Mouse (Mus musculus) midbrain, embryonic 13.5 days (tissue): ENCODE results near the gene Fbxl4. TPM values are rescaled to one million over a fixed set of nuclear protein-coding genes. Genes with fewer than 3 reads are reported as not detected.

Source experiments
- ATAC-seq: fragments of 200-750 bp; cut with Nextera tagmentation; 2 replicates; pipeline ENCODE4 v1.8.0; 2017; ENCODE audit warnings: mild to moderate bottlenecking, moderate TSS enrichment, moderate library complexity
- H3K27ac ChIP-seq: fragments of 300-500 bp; sonication (generic); 2 replicates; pipeline ENCODE4 v1.5.1; 2015; ENCODE audit warnings: inconsistent platforms, mild to moderate bottlenecking, moderate library complexity
- H3K27me3 ChIP-seq: fragments of 300-500 bp; sonication (generic); 2 replicates; pipeline ENCODE4 v1.6.1; 2015; ENCODE audit warnings: mild to moderate bottlenecking, inconsistent platforms
- H3K36me3 ChIP-seq: fragments of 300-500 bp; sonication (generic); 2 replicates; pipeline ENCODE4 v1.6.1; 2015; ENCODE audit warnings: mild to moderate bottlenecking, inconsistent platforms
- H3K4me1 ChIP-seq: fragments of 300-500 bp; sonication (generic); replicated peaks from 2 replicates; pipeline ENCODE4 v1.6.1; 2015; ENCODE audit warnings: inconsistent platforms
- H3K4me2 ChIP-seq: fragments of 300-500 bp; sonication (generic); replicated peaks from 2 replicates; pipeline ENCODE4 v1.6.1; 2015; ENCODE audit warnings: moderate library complexity, mild to moderate bottlenecking, inconsistent platforms
- H3K4me3 ChIP-seq: fragments of 300-500 bp; sonication (generic); replicated peaks from 2 replicates; pipeline ENCODE4 v1.5.1; 2015; ENCODE audit warnings: mild to moderate bottlenecking, inconsistent platforms
- H3K9ac ChIP-seq: fragments of 300-500 bp; sonication (generic); replicated peaks from 2 replicates; pipeline ENCODE4 v1.6.1; 2015; ENCODE audit warnings: mild to moderate bottlenecking, inconsistent platforms
- H3K9me3 ChIP-seq: fragments of 300-500 bp; sonication (generic); 2 replicates; pipeline ENCODE4 v1.6.1; 2016; ENCODE audit warnings: mild to moderate bottlenecking, inconsistent platforms
- WGBS: fragments of 180-500 bp; shearing (Covaris S2); methylation state at CpG from one replicate; pipeline ENCODE4 v1.1.7; 2015; 5-methylcytosine and 5-hydroxymethylcytosine counted together
- polyA plus RNA-seq: library from polyadenylated mRNA; unstranded; fragments of >200 nt; fragmentation: Nextera tagmentation; extraction: Ambion mirVana; gene quantifications from 2 replicates; pipeline ENCODE4 v1.2.1, GENCODE M21; 2015

Gene Fbxl4
- polyA plus RNA-seq, 1 experiment from 2014 or later = 12.7 TPM

- Histone ChIP-seq H3K4me2 (peak overlapping the region; percentile 67), H3K4me3 (peak overlapping the region; percentile 98), H3K27ac (peak overlapping the region; percentile 92), H3K27me3 (no peaks in the 10 kb centered on the region), H3K4me1 (peaks cover 53% of the 10 kb centered on the region), H3K9ac (peak overlapping the region; percentile 76), H3K36me3 (no peaks in the 10 kb centered on the region), H3K9me3 (no peaks in the 10 kb centered on the region)
- WGBS = 2% methylated on average over 30 of the region's 30 CpGs
- peak; percentile 72 for ATAC-seq
Measured at GRCm38 (mm10) chr4:22478488-22479367, 121.4 kb downstream of the Fbxl4 start.

- H3K27ac ChIP-seq = peak overlapping the region; percentile 92
- WGBS = under 1% methylated on average over 28 of the region's 28 CpGs
- peak; percentile 65 for ATAC-seq
Measured at GRCm38 (mm10) chr4:22479368-22480090, 122.2 kb downstream of the Fbxl4 start.

DNA sequence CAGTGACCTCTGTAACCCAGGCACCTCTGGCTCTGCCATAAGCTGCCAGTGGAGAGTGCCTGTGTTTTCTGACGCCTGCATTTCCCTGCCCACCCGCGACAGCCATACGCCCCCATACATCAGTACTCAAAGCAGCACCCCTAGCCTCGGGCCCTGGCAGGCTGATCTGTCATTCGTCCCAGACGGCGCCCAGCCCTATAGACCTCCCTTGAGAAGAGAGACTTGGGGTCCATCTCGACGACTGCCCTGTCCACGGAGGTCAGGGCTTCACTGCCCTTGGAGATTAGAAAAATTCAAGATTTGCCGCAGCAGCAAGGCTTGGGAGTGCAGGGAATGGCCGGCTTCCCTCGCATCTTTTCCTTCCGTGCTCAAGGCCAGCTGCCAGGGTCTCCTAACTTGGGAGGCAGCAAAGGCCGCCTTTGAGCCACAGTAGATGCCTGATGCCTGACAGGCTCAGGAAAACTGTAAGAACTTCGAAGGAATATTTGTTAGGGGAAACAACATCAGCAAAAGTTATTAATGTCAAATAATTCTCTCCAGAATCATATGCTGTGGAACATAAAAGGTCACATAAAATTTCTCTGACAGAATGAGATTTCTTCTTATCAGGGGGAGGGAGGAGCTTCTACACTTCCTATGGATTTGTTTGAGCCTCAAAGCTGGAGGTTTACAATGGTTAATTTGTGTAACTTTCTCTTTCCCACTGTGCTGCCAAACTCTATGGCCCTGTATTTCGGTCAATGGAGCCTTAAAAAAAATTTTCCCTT is 122.9 kb downstream of the Fbxl4 start:
- WGBS = 2% methylated on average over 18 of the region's 18 CpGs
- ATAC-seq = no peak
- H3K4me3 ChIP-seq = peak overlapping the region; percentile 98

More at GRCm38 (mm10) chr4:22479368-22480090, 122.2 kb downstream of the Fbxl4 start:
- Histone ChIP-seq H3K9me3 (no peaks in the 10 kb centered on the region), H3K9ac (peak overlapping the region; percentile 76), H3K36me3 (no peaks in the 10 kb centered on the region), H3K4me3 (peak overlapping the region; percentile 98), H3K4me1 (peaks cover 53% of the 10 kb centered on the region), H3K4me2 (peak overlapping the region; percentile 67), H3K27me3 (no peaks in the 10 kb centered on the region)

DNA sequence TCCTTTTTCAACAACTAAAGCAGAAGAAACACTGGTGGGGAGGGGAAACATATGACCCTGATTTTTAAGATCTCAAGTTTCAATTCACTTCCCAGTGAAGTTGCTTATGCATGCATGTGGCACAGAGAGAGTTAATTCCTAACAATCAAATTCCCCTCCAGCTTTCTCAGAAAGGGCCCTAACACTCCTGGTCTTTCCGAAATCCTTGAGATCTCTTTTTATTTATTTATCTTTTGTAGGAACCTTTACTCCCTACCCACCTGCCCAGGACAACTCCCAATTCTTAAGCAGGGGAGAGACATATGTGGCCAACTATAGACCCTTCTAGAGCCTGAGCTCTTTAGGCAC is 123.5 kb downstream of the Fbxl4 start:
- peak overlapping the region; percentile 76 for H3K9ac ChIP-seq
- H3K27me3 ChIP-seq = no peaks in the 10 kb centered on the region
- H3K4me3 ChIP-seq = peak overlapping the region; percentile 98
- no peak for ATAC-seq
- peaks cover 53% of the 10 kb centered on the region for H3K4me1 ChIP-seq
- H3K4me2 ChIP-seq = peak overlapping the region; percentile 67
- H3K36me3 ChIP-seq = no peaks in the 10 kb centered on the region
- no peaks in the 10 kb centered on the region for H3K9me3 ChIP-seq
- peak overlapping the region; percentile 92 for H3K27ac ChIP-seq
- 3% methylated on average over 1 of the region's 1 CpGs for WGBS

More for the DNA sequence above, 122.9 kb downstream of the Fbxl4 start:
- Histone ChIP-seq H3K9ac (peak overlapping the region; percentile 76), H3K4me1 (peaks cover 53% of the 10 kb centered on the region), H3K36me3 (no peaks in the 10 kb centered on the region), H3K27ac (peak overlapping the region; percentile 92), H3K27me3 (no peaks in the 10 kb centered on the region), H3K9me3 (no peaks in the 10 kb centered on the region), H3K4me2 (peak overlapping the region; percentile 67)

- Histone ChIP-seq H3K4me1 (peaks cover 43% of the 10 kb centered on the region), H3K4me2 (peak overlapping the region; percentile 67), H3K4me3 (peak overlapping the region; percentile 98), H3K9ac (peak overlapping the region; percentile 76), H3K27me3 (no peaks in the 10 kb centered on the region), H3K36me3 (no peaks in the 10 kb centered on the region), H3K27ac (peak overlapping the region; percentile 92), H3K9me3 (no peaks in the 10 kb centered on the region)
- WGBS = 20% methylated on average over 2 of the region's 2 CpGs
- ATAC-seq = no peak
Measured at GRCm38 (mm10) chr4:22482118-22482517, 124.8 kb downstream of the Fbxl4 start.

DNA sequence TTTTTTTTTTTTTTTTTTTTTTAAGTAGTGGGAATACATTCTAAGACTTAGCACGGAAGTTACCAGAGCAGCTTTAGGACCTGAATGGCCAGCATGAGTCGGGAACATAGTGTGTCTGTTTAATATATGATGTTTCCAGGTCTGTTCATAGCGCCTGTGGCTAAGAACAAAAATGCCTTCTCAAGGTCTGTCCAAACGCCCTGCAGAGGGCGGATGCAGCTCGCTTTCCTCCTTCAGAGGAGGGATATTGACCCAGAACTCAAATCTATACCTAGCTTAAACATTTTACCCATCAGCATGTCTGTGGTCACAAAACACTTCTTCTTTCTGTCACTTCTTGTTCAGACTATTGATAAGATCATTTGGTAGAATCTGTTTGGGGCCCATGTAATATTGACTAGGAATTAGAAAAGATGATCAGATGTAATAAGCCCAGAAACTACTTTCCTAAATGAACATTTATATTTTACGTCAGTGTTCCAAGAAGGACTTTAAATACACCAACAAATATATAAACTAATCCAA is 125.5 kb downstream of the Fbxl4 start:
- H3K9me3 ChIP-seq = no peaks in the 10 kb centered on the region
- peak overlapping the region; percentile 98 for H3K4me3 ChIP-seq
- no peaks in the 10 kb centered on the region for H3K27me3 ChIP-seq
- WGBS = 5% methylated on average over 7 of the region's 7 CpGs
- no peak for ATAC-seq
- peak overlapping the region; percentile 76 for H3K9ac ChIP-seq
- peak overlapping the region; percentile 67 for H3K27ac ChIP-seq
- no peaks in the 10 kb centered on the region for H3K36me3 ChIP-seq
- H3K4me1 ChIP-seq = peaks cover 42% of the 10 kb centered on the region
- peak overlapping the region; percentile 67 for H3K4me2 ChIP-seq

DNA sequence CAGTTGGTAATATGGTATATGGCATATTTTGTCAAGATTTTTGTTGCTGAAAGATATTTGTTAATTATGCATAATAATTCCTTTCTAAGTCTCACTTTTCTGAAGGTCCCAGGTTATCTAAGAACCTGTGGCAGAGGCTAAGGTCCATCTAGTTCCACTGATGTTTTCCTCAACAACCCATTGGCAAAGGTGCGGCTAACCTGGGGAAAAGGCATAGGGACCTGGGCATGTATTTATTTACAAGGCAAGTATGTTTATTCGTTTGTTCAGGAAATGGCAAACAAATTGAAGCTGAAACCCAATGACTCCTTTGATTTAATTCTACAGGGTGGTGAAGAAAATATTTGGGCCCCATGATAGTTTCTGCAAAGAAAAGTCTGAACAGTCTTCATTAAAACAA is 126.2 kb downstream of the Fbxl4 start:
- H3K27ac ChIP-seq = peak overlapping the region; percentile 65

More for the DNA sequence above, 126.2 kb downstream of the Fbxl4 start:
- H3K27me3 ChIP-seq = no peaks in the 10 kb centered on the region
- H3K9ac ChIP-seq = peak overlapping the region; percentile 76
- H3K9me3 ChIP-seq = no peaks in the 10 kb centered on the region
- H3K4me2 ChIP-seq = peak overlapping the region; percentile 67
- H3K36me3 ChIP-seq = no peaks in the 10 kb centered on the region
- H3K4me1 ChIP-seq = peaks cover 37% of the 10 kb centered on the region
- WGBS = 9% methylated on average over 2 of the region's 2 CpGs
- peak overlapping the region; percentile 98 for H3K4me3 ChIP-seq
- ATAC-seq = no peak

Other genes starting within 250 kb of the Fbxl4 start
- gene Pou3f2, start 130.8 kb downstream of the Fbxl4 start, polyA plus RNA-seq = 69.3 and 80.0 TPM in 2 replicates